Mouse (Mus musculus): ENCODE data around the gene 6430548M08Rik. TPM values are rescaled to one million over a fixed set of nuclear protein-coding genes. Genes with fewer than 3 reads are reported as not detected.

Gene 6430548M08Rik
- total RNA-seq (2015), result 61.4 and 76.5 TPM in 2 replicates
- 70.0 and 87.2 TPM in 2 replicates for total RNA-seq (2017)

DNA sequence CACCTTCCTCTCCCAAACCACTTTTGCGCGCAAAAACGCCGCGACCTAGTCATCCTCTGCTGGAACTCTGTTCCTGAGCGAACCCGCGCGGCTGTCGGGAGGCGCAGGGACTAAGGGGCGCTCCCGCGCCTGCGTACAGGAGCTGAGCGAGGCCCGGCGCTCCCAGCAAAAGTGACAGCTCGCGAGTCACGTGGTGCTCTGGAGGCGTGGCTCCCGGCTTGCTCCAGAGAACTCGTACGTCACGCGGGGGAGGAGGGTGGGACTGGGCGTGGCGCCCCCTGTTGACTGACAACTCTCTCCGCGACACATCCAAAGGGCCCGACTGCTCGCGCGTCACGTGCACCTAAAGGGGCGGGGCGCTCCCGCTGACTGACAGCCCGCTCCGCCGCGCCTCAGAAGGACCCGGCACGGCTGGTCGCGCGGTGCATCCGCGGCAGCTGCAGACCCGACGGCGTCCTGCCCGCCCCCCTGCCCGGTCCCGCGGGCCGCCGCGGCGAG is at the start of gene 6430548M08Rik:
TSS of gene 6430548M08Rik (plus strand) at position 395 of the 498 bp plus-strand sequence.
- peak; percentile 66 for ATAC-seq (ENCODE audit: poor library complexity, severe bottlenecking)

DNA sequence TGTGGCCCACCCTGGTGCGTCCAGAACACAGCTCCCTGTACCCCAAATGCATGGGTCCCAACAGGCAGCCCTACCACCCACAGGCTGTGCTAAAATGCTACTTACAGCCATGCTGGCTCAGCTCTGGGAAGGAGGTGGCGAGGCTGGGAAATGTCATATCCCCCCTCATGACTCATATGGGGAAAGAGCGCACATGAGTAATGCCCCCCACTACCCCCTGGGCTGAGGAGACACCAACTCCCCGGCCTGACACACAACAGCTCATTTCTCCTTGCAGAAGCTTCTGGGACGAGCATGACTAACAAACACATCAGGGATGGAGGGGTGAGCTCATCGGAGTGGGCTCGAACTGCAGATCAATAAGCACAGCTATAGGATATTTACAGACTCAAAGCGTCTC is 48.3 kb upstream of the 6430548M08Rik start:
- no peak for ATAC-seq (ENCODE audit: poor library complexity, severe bottlenecking)

DNA sequence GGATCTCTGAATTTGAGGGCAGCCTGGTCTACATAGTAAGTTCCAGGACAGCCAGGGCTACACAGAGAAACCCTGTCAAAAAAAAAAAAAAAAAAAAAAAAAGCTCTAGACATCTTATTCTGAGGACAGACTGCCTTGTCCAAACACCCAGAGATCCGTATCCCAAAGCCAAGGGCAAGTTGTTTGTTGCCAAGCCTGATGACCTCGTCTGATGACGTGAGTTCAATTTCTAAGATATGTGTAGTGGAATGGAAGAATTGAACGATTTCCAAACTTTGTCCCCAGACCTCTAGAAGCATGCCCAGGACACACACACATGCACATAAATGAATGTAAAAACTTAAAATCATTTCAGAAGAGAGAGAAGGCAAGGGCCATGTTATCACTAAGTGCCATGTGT is 47.7 kb upstream of the 6430548M08Rik start:
- ATAC-seq (ENCODE audit: poor library complexity, severe bottlenecking), result no peak

DNA sequence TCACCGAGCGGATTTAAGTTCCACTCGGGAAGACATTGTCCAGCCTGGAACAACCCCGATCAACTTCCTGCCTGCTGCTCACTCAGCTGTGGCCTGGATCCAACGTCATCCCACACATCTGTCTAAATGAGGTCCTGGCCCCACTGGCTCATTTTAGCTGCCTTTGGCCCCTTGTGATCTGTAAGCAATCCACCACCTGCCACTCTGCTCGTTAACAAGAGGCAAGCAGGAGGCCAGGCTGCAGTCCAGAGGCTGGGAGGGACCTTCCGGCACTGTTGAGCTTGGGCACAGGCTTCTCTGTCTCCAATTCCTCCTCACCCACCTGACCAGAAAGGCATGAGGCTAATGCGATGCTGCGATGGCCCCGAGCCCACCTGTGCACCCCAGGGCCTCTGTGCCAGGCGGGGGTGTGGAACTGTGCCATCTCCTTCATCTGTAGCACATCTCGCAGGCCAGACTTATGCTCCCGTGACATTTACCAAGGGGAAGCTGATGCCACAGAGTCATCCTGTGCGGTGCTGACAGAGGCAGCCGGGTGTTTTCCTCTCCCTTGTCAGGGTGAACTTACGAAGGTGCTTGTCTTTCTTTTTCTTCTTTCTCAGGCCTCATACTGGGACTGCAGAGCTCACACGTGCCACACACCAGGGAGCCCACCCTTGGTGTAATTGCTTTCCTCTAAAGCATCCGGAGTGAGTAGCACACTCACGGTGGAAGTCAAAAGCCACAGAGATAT is 45.9 kb upstream of the 6430548M08Rik start:
- ATAC-seq (ENCODE audit: poor library complexity, severe bottlenecking), result no peak

DNA sequence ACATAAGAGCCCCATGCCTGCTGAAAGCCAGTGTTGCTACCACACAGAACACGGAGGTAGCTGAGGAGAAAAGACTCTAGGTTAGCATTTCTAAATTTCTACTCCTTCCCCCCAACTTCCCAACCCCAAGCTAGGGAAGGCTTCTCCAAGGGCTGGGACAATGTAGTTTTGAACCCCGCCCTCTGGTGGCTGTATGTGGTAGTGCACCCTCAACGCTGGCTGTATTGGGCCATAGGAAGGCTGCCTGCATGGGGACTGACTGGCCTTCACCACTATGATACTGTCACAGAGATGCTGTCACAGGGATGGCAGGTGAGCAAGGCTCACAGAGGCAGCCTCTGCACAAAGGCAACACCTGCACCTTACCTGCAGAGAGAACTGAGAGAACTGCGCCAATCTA is 42.3 kb upstream of the 6430548M08Rik start:
- ATAC-seq (ENCODE audit: poor library complexity, severe bottlenecking), result peak; percentile 94

DNA sequence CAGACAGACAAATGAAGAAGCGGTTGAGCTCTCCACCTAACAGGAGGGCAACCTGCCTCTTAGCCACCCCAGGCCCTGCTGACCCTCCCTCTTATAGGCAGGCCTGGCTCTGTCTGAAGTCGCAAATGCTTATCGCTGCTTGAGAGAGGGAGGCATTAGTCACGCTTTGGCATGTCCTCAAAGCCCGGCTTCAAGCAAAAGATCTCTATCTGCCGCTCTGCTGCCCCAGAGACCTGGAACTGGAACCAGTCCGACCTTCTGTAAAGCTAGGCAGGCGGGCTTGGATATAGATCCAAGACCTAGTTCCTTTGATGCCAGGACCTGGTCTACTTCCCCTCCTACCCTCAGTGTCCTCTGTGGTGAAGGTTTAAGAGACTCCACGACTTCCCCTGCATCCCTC is 41.7 kb upstream of the 6430548M08Rik start:
- no peak for ATAC-seq (ENCODE audit: poor library complexity, severe bottlenecking)

DNA sequence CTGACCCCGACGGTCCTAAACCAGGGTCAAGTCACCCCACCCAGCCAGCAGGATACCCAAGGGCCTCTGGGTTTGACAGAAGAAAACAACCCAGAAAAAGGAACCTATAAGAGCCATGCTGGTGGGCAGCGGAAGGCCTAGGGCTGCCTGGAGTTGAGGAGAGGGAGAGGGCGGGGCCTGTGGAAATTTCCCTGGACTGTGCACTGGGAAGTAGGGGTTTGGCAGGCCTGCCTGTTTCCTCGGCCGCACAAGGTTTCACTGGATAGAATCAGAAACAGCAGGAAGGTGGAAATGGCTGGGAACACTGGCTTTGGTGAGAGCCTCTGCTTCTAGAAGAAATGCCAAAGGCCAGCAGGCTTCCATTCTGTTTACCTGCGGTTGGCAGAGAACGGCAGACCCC is 41.1 kb upstream of the 6430548M08Rik start:
- no peak for ATAC-seq (ENCODE audit: poor library complexity, severe bottlenecking)

DNA sequence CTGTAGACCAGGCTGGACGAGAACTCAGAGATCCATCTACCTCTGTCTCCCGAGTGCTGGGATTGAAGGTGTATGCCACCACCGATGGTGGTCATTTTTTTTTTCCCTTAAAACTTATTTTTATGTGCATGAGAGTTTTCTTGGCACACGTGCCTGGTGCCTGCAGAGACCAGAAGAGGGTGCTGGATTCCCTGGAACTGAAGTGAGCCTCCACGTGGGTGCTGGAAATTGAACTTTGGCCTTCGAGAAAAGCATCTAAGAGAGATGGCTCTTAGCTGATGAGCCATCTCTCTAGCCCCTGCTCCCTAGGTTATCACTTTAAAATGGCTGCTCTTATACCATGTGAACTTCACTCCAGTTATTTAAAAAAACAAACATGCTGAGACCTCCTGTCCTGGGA is 39.4 kb upstream of the 6430548M08Rik start:
- ATAC-seq (ENCODE audit: poor library complexity, severe bottlenecking), result no peak

DNA sequence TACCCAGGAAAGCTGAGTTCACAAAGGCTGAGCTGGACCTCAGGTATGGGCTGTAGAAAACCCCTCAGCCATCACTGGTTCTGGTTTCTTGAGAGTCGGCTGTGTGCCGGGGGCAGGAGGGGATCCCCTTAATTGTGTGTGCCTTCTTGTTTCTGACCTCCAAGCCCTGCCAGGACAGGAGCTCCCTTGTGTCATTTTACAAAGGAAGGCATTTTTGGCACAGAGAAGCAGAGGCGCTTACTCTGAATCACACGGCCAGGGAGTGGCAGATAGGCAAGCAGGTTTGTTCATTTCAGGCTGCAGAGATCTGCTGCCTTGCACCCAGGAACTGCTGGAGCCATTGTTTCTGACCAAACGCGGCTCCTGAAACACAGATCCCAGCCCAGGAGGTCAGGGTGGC is 38.6 kb upstream of the 6430548M08Rik start:
- no peak for ATAC-seq (ENCODE audit: poor library complexity, severe bottlenecking)

DNA sequence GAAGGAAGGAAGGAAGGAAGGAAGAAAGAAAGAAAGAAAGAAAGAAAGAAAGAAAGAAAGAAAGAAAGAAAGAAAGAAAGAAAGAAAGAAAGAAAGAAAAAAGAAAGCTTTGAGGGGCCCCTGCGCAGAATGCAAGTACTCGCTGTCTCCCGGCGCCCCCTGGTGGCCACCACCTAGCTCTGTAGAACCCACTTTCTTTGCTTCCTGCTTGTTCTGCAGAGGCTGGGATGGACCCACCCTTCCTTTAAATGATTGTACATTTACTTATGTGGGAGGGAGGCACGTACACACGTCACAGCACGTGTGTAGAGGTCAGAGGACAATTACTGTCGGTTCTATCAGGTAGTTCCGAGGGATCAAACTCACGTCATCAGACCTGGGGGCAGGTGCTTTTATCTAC is 35.9 kb upstream of the 6430548M08Rik start:
- ATAC-seq (ENCODE audit: poor library complexity, severe bottlenecking), result peak; percentile 79

DNA sequence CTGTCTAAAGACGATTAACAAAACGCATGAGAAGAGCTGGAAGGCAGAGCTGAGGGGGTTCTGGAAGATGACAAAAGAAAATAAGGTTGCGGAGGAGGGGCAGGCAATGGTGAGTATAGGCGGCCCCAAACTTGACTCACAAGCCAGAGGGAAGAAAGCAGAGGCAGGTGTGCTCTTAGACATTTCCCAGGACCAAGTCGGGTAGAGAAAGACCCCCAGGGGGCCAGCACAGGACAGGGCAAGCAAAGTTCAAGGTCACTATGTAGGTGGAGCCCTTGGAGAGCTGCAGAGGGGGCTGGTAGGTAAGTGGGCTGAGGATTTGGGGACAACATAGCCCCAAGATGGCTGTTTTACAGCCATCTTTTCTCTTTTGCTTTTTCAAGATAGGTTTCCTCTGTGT is 34.6 kb upstream of the 6430548M08Rik start:
- no peak for ATAC-seq (ENCODE audit: poor library complexity, severe bottlenecking)

DNA sequence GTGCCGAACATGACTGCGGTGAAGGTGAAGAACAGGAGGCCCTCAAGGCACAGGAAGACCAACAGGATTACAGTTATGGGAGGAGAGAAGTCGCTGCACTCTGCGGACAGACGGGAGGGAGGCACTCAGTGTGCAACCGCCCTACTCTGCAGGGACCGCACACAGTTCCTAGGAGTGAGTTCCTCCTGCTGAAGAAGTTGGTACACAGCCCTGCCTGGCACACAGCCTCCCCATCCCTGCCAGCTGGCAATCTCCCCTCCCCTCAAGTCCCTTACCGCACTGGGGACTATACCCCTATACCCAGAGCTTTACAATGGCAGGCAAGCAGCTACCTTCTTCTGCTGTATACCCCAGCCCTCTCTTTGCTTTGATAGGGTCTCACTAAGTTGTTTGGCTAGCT is 30.7 kb upstream of the 6430548M08Rik start:
- ATAC-seq (ENCODE audit: poor library complexity, severe bottlenecking), result no peak

DNA sequence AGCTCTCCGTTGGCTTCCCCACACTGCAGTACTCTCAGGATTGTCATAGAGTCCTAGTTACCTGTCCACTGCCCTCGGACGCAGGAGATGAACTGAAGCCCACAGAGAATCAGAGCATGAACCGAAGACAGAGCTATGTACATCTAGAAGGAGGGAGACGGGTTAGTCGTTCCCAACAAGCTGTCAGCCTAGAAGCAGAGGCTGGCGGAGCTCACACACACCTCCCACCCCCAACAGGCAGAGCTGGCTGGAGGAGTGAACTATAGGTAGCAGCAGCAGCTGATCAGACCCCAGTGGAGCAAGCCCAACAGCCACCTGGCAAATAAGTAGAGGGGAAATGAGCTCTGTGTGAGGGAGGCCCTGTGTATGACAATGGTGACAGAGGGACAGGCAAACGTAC is 29.2 kb upstream of the 6430548M08Rik start:
- ATAC-seq (ENCODE audit: poor library complexity, severe bottlenecking), result no peak

DNA sequence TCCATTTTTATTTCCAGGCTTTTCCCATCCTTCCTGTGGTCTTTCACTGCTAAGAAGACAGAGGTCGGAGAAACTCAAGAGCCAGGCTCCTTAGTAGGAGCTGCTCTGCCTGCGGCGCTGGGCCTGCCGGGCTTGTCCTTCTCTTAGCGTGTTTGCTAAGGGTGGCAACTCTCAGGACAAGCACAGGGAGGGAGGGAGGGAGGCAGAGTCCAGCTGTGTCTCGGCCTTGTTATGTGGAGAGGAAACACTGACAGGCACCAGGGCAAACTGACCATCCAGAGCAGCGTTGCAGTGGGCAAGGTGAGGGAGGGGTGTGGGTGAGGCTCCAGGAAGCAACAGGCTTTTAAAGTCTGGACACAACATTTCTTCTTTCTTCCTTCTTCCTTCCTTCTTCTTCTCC is 24.4 kb upstream of the 6430548M08Rik start:
- ATAC-seq (ENCODE audit: poor library complexity, severe bottlenecking), result no peak

DNA sequence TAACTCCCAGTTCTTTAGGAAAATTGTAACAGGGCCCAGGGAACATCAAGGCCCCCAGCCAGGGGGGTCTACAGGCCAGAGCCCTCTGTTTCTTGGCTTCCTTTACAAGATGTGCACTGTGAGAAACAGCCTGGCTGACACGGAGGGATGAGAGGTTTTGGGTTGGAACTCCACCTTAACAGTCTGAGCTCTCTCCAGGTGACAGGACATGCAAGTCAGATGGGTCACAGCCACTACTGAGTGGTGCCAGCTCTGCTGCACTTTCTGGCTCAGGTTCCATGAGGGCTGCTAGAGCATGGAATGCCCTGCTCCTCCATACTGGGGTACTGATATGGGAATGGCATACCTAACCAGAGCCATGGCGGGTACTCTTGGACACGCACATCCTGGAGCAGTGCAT is 22.9 kb upstream of the 6430548M08Rik start:
- no peak for ATAC-seq (ENCODE audit: poor library complexity, severe bottlenecking)

DNA sequence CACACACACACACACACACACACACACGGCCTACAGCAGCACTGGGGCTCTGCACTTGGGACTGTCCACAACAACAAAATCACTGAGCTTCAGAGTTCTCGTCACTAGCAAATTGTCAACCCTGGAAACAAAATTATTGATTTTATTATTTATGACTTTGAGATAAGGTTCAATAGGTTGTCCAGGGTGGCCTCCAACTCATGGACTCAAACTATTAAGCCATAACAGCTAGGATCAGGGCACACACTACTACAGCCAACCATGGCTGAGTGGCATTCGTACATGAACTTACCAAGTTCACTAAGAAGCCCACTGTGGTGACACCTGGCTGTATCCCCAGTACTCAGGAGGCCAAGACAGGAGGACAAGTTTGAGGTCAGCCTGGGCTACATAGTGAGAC is 20.8 kb upstream of the 6430548M08Rik start:
- ATAC-seq (ENCODE audit: poor library complexity, severe bottlenecking), result no peak

DNA sequence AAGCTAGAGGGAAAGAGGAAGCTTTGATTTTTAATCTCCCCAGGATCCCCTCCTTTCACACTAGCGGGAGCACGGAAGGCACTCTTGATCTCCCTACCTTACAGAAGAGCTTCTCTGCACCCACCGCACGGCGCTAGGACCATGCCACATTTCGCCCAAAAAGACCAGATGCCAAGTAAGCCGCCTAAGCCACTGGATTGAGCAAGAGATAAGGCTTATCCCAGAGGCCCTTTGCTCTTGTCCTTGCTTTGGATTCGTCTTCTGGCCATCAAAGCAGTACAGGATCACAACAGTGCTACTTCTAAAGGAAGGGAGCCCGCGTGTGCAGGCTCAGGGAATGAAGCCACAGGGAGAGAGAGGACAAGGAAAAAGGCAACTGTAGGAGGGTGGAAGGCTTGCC is 19.2 kb upstream of the 6430548M08Rik start:
- no peak for ATAC-seq (ENCODE audit: poor library complexity, severe bottlenecking)

DNA sequence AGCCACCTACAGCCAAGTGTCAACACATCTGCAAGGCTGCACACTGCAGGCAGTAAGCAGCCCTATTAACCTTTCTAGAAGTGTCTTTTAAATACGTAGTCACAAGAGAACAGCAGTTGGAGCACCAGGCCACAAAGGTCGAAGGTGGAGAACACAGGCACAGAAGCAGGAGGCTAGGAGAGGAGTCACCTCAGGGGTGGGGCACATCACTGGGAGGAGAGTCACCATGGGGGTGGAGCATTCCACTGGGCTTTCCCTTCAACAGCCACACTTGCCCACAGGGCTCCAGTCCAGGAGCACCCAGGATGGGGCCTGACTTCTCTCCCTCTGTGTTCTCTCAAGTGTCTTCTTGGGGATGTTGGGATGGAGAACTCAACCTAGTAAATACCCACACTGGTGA is 17.5 kb upstream of the 6430548M08Rik start:
- no peak for ATAC-seq (ENCODE audit: poor library complexity, severe bottlenecking)

DNA sequence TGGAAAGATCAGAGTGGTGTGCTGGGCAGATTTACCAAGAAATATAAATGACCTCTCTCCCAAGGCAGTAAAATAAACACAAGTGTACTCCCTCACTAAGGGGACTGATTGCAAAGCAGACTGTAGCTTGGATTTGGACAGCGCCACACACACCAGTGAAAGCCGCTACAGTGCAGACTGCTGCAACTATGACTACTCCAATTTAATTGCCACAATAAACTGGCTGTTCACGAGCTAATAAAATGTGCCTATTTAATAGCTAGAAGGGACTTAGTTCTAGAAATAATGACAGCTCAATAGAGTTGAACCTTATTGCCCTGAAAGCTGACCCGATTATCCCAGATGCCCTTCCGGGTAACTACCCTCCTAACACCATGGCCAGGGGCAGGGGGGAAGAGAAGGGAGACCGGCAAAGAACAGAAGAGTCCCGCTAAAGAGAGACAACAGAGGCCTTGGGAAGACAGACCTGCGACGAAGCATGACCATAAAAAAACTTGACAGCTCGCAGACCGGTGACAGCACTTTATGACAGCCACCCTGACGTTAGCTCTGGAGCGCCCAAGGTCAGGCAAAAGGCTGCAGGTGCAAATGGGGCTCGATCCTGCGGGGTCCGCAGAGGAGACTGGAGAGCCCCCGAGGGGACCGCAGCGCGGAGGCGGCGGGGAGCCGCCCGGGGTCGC is 13.4 kb upstream of the 6430548M08Rik start:
- no peak for ATAC-seq (ENCODE audit: poor library complexity, severe bottlenecking)

DNA sequence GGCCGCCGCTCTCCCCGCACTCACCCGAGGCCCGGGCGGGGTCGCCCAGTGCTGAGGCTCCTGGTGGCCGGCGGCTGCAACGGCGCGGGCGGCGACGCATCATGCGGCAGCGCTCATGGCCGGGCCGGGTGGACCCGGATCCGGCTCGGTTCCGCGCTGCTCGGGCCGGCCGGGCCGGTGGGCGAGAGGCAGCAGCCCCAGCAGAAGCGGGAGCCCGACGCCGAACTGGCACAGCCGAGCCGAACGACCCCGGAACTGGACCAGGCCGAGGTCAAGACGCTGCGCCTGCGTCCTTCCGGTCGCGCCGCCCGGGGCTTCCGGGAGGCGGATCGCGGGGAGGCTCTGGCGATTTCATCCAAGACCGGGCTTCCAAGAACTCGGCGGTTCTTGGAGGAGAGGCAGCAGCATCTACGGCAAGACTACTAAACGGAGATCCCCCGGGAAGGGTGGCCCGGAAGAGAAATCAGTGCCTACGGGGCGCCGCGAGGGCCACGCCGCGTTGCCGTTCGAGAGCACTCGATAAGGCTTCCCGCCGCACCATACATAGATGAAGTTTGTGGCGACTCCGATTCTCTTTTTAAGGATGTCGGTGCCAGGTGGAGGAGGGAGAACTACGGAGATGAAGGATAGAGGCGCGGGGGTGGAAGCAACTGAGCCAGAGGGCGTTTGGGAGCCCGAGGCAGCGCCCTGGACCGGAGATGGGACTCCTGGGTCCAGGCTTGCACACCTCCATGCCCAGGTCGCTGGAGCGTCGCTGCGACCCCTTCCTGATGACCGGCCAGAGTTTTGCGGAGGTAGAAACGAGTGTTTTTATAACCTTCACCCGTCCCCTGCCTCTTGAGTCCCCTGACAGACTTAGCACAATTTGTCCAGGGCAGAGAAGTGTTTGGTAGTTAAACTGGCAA is 12.6 kb upstream of the 6430548M08Rik start, which contains the start of gene Zdhhc7:
TSS of gene Zdhhc7 (minus strand) at position 415 of the 905 bp plus-strand sequence.
- peak; percentile 80 for ATAC-seq (ENCODE audit: poor library complexity, severe bottlenecking)

DNA sequence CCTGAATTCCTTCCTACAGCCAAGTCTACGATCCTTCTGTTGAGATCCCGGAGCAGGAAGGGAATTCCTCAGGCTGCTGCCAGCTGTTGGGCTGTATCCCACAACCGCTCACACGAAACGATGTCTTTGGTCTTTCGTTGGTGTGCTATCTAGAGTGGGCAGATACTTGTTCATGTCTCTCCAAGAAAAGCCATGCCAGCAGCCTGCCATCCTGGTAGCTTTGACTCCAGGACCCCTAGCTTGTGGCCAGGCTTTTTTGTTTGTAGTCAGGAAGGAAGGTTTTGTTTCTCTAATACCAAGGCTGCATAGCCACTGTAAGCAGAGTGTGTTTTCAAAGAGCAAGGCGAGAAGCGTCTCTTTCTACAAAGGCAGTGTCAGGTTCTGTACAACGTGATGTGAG is 10.0 kb upstream of the 6430548M08Rik start:
- no peak for ATAC-seq (ENCODE audit: poor library complexity, severe bottlenecking)

All from megakaryocyte, adult 5-6 weeks (primary cell).